Mouse (Mus musculus): ENCODE measurements at regions not wholly inside any gene's neighbourhood (a gene's known extent, or its start where the extent isn't known, plus 50 kb on each side); places are given as distances from the start of the nearest gene placed in this dataset.

GRCm38 (mm10) chr5:90049856-90050255 lies 166.7 kb upstream of the Adamts3 start:
- Histone ChIP-seq H3K36me3 (ENCODE audit: control insufficient read depth, insufficient read depth, low read length) (no peaks in the 10 kb centered on the region), H3K4me2 (ENCODE audit: low read length) (no peak overlapping the region), H3K27ac (ENCODE audit: low read depth, low read length) (no peak overlapping the region), H3K4me3 (ENCODE audit: low read length) (no peak overlapping the region), H3K9ac (ENCODE audit: low read depth, low read length) (no peak overlapping the region), H3K27me3 (replicated peaks; ENCODE audit: control insufficient read depth, insufficient read depth, low read length) (no peaks in the 10 kb centered on the region), H3K9me3 (ENCODE audit: control insufficient read depth, low read length) (no peaks in the 10 kb centered on the region), H3K4me1 (ENCODE audit: control insufficient read depth, insufficient read depth, low read depth, low read length) (no peaks in the 10 kb centered on the region)
- ATAC-seq: no peak
- 87% methylated on average over 3 of the region's 3 CpGs for WGBS

GRCm38 (mm10) chr5:90042781-90043180 lies 159.6 kb upstream of the Adamts3 start:
- no peak overlapping the region for H3K27ac ChIP-seq (ENCODE audit: low read depth, low read length)
- H3K4me2 ChIP-seq (ENCODE audit: low read length): no peak overlapping the region
- no peak overlapping the region for H3K4me3 ChIP-seq (ENCODE audit: low read length)
- H3K9me3 ChIP-seq (ENCODE audit: control insufficient read depth, low read length): no peaks in the 10 kb centered on the region
- ATAC-seq: no peak
- H3K9ac ChIP-seq (ENCODE audit: low read depth, low read length): no peak overlapping the region
- no peaks in the 10 kb centered on the region for H3K4me1 ChIP-seq (ENCODE audit: control insufficient read depth, insufficient read depth, low read depth, low read length)
- no peaks in the 10 kb centered on the region for H3K27me3 ChIP-seq (replicated peaks; ENCODE audit: control insufficient read depth, insufficient read depth, low read length)
- WGBS: 87% methylated on average over 4 of the region's 4 CpGs
- H3K36me3 ChIP-seq (ENCODE audit: control insufficient read depth, insufficient read depth, low read length): no peaks in the 10 kb centered on the region

- Histone ChIP-seq H3K4me2 (ENCODE audit: low read length) (no peak overlapping the region), H3K9me3 (ENCODE audit: control insufficient read depth, low read length) (no peaks in the 10 kb centered on the region), H3K27ac (ENCODE audit: low read depth, low read length) (no peak overlapping the region), H3K4me3 (ENCODE audit: low read length) (no peak overlapping the region), H3K4me1 (ENCODE audit: control insufficient read depth, insufficient read depth, low read depth, low read length) (no peaks in the 10 kb centered on the region), H3K9ac (ENCODE audit: low read depth, low read length) (no peak overlapping the region), H3K36me3 (ENCODE audit: control insufficient read depth, insufficient read depth, low read length) (no peaks in the 10 kb centered on the region), H3K27me3 (replicated peaks; ENCODE audit: control insufficient read depth, insufficient read depth, low read length) (no peaks in the 10 kb centered on the region)
- peak; percentile 76 for ATAC-seq
- 38% methylated on average over 5 of the region's 5 CpGs for WGBS
Measured at GRCm38 (mm10) chr5:90033103-90033502, 150.0 kb upstream of the Adamts3 start.

- no peaks in the 10 kb centered on the region for H3K9me3 ChIP-seq (ENCODE audit: control insufficient read depth, low read length)
- H3K27me3 ChIP-seq (replicated peaks; ENCODE audit: control insufficient read depth, insufficient read depth, low read length): no peaks in the 10 kb centered on the region
- no peak overlapping the region for H3K9ac ChIP-seq (ENCODE audit: low read depth, low read length)
- H3K27ac ChIP-seq (ENCODE audit: low read depth, low read length): no peak overlapping the region
- no peak overlapping the region for H3K4me3 ChIP-seq (ENCODE audit: low read length)
- 73% methylated on average over 2 of the region's 2 CpGs for WGBS
- no peaks in the 10 kb centered on the region for H3K4me1 ChIP-seq (ENCODE audit: control insufficient read depth, insufficient read depth, low read depth, low read length)
- H3K4me2 ChIP-seq (ENCODE audit: low read length): no peak overlapping the region
- ATAC-seq: no peak
- no peaks in the 10 kb centered on the region for H3K36me3 ChIP-seq (ENCODE audit: control insufficient read depth, insufficient read depth, low read length)
Measured at GRCm38 (mm10) chr5:90030737-90031136, 147.6 kb upstream of the Adamts3 start.

- ATAC-seq: no peak
- H3K9ac ChIP-seq (ENCODE audit: low read depth, low read length): no peak overlapping the region
- WGBS: 55% methylated on average over 6 of the region's 6 CpGs
- H3K27ac ChIP-seq (ENCODE audit: low read depth, low read length): no peak overlapping the region
- H3K9me3 ChIP-seq (ENCODE audit: control insufficient read depth, low read length): no peaks in the 10 kb centered on the region
- H3K4me3 ChIP-seq (ENCODE audit: low read length): no peak overlapping the region
- no peaks in the 10 kb centered on the region for H3K4me1 ChIP-seq (ENCODE audit: control insufficient read depth, insufficient read depth, low read depth, low read length)
- H3K36me3 ChIP-seq (ENCODE audit: control insufficient read depth, insufficient read depth, low read length): no peaks in the 10 kb centered on the region
- no peak overlapping the region for H3K4me2 ChIP-seq (ENCODE audit: low read length)
- H3K27me3 ChIP-seq (replicated peaks; ENCODE audit: control insufficient read depth, insufficient read depth, low read length): no peaks in the 10 kb centered on the region
Measured at GRCm38 (mm10) chr5:90029751-90030150, 146.6 kb upstream of the Adamts3 start.

GRCm38 (mm10) chr5:90026835-90027753 lies 144.0 kb upstream of the Adamts3 start:
- no peak overlapping the region for H3K9ac ChIP-seq (ENCODE audit: low read depth, low read length)
- no peaks in the 10 kb centered on the region for H3K9me3 ChIP-seq (ENCODE audit: control insufficient read depth, low read length)
- H3K36me3 ChIP-seq (ENCODE audit: control insufficient read depth, insufficient read depth, low read length): no peaks in the 10 kb centered on the region
- no peak overlapping the region for H3K4me3 ChIP-seq (ENCODE audit: low read length)
- peak; percentile 60; the same call in 1 of the 2 replicates for ATAC-seq
- 61% methylated on average over 17 of the region's 17 CpGs for WGBS
- H3K27ac ChIP-seq (ENCODE audit: low read depth, low read length): no peak overlapping the region
- no peaks in the 10 kb centered on the region for H3K27me3 ChIP-seq (replicated peaks; ENCODE audit: control insufficient read depth, insufficient read depth, low read length)
- no peaks in the 10 kb centered on the region for H3K4me1 ChIP-seq (ENCODE audit: control insufficient read depth, insufficient read depth, low read depth, low read length)
- H3K4me2 ChIP-seq (ENCODE audit: low read length): no peak overlapping the region

GRCm38 (mm10) chr5:90021447-90021846 lies 138.3 kb upstream of the Adamts3 start:
- Histone ChIP-seq H3K36me3 (ENCODE audit: control insufficient read depth, insufficient read depth, low read length) (no peaks in the 10 kb centered on the region), H3K4me1 (ENCODE audit: control insufficient read depth, insufficient read depth, low read depth, low read length) (no peaks in the 10 kb centered on the region), H3K9ac (ENCODE audit: low read depth, low read length) (no peak overlapping the region), H3K27ac (ENCODE audit: low read depth, low read length) (no peak overlapping the region), H3K4me2 (ENCODE audit: low read length) (no peak overlapping the region), H3K27me3 (replicated peaks; ENCODE audit: control insufficient read depth, insufficient read depth, low read length) (no peaks in the 10 kb centered on the region), H3K9me3 (ENCODE audit: control insufficient read depth, low read length) (no peaks in the 10 kb centered on the region), H3K4me3 (ENCODE audit: low read length) (no peak overlapping the region)
- no peak for ATAC-seq
- 73% methylated on average over 1 of the region's 1 CpGs for WGBS

GRCm38 (mm10) chr5:90000758-90001157 lies 117.6 kb upstream of the Adamts3 start:
- no peaks in the 10 kb centered on the region for H3K4me1 ChIP-seq (ENCODE audit: control insufficient read depth, insufficient read depth, low read depth, low read length)
- H3K27ac ChIP-seq (ENCODE audit: low read depth, low read length): no peak overlapping the region
- no peaks in the 10 kb centered on the region for H3K27me3 ChIP-seq (replicated peaks; ENCODE audit: control insufficient read depth, insufficient read depth, low read length)
- no peaks in the 10 kb centered on the region for H3K36me3 ChIP-seq (ENCODE audit: control insufficient read depth, insufficient read depth, low read length)
- no peak overlapping the region for H3K4me3 ChIP-seq (ENCODE audit: low read length)
- H3K9ac ChIP-seq (ENCODE audit: low read depth, low read length): no peak overlapping the region
- WGBS: 90% methylated on average over 6 of the region's 6 CpGs
- ATAC-seq: no peak
- no peak overlapping the region for H3K4me2 ChIP-seq (ENCODE audit: low read length)
- peaks cover 3% of the 10 kb centered on the region; the same call in 1 of the 2 replicates for H3K9me3 ChIP-seq (ENCODE audit: control insufficient read depth, low read length)

- Histone ChIP-seq H3K27me3 (replicated peaks; ENCODE audit: control insufficient read depth, insufficient read depth, low read length) (no peaks in the 10 kb centered on the region), H3K36me3 (ENCODE audit: control insufficient read depth, insufficient read depth, low read length) (no peaks in the 10 kb centered on the region), H3K4me3 (ENCODE audit: low read length) (no peak overlapping the region), H3K4me2 (ENCODE audit: low read length) (no peak overlapping the region), H3K9me3 (ENCODE audit: control insufficient read depth, low read length) (0 out of 2 replicates have a peak, but pooled peaks cover under 1% of the 10 kb centered on the region), H3K9ac (ENCODE audit: low read depth, low read length) (no peak overlapping the region), H3K4me1 (ENCODE audit: control insufficient read depth, insufficient read depth, low read depth, low read length) (no peaks in the 10 kb centered on the region), H3K27ac (ENCODE audit: low read depth, low read length) (no peak overlapping the region)
- WGBS: 80% methylated on average over 2 of the region's 2 CpGs
- peak; percentile 52; the same call in 1 of the 2 replicates for ATAC-seq
Measured at GRCm38 (mm10) chr5:89991568-89991967, 108.4 kb upstream of the Adamts3 start.
